Mouse (Mus musculus) large intestine, adult 2 months (tissue): Measurements from ENCODE around the gene Tprgl. TPM values are rescaled to one million over a fixed set of nuclear protein-coding genes. Genes with fewer than 3 reads are reported as not detected.

Experiments used
- DNase-seq: peaks from one replicate; pipeline ENCODE4 v3.0.0-alpha.2; 2012; ENCODE audit warnings: low read depth, low spot score
- WGBS: fragments of 180-500 bp; shearing (Covaris S2); methylation state at CpG from one replicate; pipeline ENCODE4 v1.1.7; 2018; 5-methylcytosine and 5-hydroxymethylcytosine counted together
- polyA plus RNA-seq: library from polyadenylated mRNA; depleted of rRNA; stranded (reverse); fragments of >200 nt; gene quantifications from 2 replicates; pipeline ENCODE4 v1.2.3, GENCODE M21; 2012; rRNA removed

Tprgl gene
- 87.7 and 92.5 TPM in 2 replicates for polyA plus RNA-seq

DNA sequence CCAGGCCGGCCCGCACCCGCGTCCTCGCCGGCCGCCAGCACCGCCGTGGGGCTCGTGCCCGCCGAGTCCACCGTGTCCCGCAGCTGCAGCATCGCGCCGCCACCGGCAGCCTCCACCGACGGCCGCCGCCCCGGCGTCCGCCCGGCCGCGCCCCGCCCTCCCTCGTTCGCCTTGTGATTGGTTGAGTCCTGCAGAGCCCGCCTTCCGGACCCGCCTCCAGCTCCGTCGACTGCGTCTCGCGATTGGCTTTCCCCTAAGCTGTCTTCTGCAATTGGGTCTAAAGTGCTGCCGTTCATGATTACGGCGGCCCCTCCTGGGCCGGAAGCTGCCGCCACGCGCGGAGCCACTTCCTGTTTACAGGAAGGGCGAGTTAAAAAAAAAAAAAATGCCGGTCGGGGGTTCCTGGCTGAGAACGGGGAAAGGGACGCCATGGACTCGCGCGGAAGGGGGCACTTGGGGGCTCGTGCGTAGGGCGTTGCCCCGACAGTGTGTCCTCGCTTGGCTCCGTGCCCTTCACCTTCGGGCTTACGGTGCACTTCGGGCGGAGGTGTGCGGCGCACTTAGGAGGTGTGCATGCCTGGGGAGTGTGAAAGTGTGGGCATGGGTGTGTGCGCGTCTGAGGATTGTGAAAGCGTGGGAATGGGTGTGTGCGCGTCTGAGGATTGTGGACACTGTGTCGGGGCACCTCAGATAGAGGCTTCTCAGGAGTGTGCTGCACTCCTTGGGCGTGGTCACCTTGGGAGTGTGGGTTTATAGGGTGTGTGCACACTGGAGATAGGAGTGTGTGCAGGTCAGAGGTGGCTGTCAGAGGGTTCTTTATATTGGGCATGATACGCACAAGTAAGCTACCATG, at the start of gene Tprgl:
Gene Tprgl, minus strand, starts transcription at position 129 of the 853 bp plus-strand sequence.
- peak; percentile 72 for DNase-seq
- under 1% methylated on average over 75 of the region's 75 CpGs for WGBS

DNA sequence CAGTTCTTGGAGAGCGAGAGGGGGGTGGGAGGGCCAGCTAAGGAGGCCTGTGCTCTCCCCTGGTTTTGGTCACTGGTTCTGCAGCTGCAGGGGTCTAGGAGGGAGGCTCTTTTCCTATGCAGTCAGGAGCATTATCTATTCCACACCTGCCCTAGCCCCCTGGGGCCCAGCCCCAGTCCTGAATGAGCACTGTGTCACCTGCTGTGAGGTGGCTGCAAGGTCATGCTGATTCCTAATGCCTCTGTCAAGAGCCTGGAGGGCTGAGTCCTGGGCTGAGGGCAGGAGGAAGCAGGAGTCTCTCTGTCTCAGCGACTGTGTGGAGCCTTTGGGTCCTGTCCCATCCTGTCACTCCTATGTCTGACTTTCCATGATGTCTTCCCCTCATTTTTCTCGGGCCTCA, 49.4 kb upstream of the Tprgl start:
- 34% methylated on average over 3 of the region's 3 CpGs for WGBS
- DNase-seq, result no peak

DNA sequence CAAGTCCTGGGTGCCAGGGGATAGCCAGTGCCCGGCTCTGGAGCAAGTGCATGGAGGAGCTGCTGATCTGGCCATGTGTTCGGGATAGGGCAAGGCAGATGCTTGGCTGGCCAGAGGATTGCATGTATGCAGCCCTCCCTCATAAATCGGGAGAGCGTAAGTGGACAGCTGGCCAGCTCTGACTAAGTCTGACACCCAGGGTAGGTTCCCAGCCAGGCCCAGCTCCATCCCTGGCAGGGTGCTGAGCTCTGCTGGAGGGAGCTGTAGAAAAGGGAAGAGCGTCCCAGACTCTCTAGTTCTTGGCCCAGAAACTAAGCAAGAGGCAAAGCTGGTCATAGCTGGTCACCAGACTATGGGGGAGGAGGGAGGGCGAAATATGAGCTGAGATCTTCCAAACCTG, 48.6 kb upstream of the Tprgl start:
- no peak for DNase-seq

DNA sequence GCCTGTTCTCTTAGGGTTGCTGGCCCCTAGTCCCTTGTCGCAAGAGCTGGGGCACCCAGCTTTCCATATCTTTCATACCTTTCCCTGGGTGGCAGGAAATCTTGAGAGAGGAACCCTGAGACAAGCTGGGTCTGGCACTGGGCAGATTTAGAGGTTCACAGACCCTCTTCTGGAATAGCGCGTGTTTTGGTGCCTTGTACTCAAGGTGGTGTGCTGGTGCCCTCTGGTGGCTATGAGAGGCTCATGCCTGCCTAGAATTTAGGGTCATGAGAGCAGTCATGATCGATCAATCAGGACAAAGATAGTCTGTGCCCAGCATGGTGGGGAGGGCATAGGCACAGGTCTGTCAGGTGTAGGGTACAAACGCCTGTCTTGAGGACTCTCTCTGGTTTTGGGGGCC, 46.8 kb upstream of the Tprgl start:
- WGBS, result 14% methylated on average over 5 of the region's 5 CpGs

More for the DNA sequence above, 48.6 kb upstream of the Tprgl start:
- WGBS, result 60% methylated on average over 6 of the region's 6 CpGs

DNA sequence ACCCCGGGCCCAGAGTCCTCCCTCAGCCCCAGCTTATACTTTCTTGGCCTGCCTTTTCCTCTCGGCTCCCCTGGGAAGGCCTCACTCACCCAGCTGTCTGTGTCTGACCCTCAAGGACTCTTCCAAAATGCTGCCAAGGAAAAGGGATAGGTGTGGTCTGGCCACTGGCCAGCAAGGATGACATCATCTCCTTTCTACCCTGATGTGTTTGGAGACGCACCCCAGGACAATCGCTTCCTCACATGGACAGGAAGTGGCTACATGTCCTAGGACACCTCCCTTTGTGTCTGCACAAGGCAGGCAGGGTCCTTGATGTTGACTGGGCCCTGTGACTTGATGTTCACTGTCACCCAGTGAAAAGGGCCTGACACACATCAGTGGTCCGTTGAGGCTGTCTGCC, 44.9 kb upstream of the Tprgl start:
- 25% methylated on average over 5 of the region's 5 CpGs for WGBS

More for the DNA sequence above, 46.8 kb upstream of the Tprgl start:
- DNase-seq, result peak; percentile 18

DNA sequence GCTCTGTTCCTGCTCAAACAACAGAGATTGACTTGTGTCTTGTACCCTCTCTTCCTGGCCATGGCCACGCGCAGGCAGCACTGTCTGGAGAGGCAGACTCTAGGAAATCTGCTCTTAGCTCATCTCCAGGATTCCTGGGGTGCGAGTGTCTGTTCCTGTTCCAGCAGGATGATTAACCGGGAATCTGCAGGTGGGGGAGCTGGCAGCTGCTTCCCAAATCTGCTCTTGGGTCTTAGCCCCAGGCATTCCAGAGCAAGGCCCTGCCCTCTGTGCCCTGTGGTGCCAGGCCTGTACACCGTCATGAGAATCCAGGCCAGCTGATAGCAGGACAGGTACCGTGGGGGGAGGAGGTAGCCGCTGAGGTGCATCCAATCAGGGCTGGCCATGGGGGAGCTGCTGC, 44.1 kb upstream of the Tprgl start:
- no peak for DNase-seq
- WGBS, result 72% methylated on average over 7 of the region's 7 CpGs

More for the DNA sequence above, 44.9 kb upstream of the Tprgl start:
- DNase-seq, result no peak

DNA sequence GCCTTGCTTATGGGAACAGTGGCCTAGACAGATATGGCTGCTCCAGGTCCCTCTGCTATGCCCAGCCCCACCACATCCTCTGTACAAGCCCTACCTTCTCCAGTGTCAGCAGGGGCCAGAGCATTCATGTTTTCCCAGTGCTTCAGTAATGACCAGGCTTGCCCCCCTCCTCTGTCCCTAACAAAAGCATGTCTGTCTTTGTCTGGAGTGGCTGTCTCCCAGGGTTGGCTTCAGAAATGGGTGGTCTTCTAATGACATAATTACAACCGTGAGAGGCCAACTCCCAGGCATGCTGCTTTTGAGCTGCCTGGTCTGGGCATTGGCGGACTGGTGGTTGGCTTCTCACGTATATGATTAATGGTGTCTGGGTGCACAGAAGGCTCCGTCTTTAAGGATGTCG, 41.0 kb upstream of the Tprgl start:
- WGBS, result 85% methylated on average over 5 of the region's 5 CpGs

DNA sequence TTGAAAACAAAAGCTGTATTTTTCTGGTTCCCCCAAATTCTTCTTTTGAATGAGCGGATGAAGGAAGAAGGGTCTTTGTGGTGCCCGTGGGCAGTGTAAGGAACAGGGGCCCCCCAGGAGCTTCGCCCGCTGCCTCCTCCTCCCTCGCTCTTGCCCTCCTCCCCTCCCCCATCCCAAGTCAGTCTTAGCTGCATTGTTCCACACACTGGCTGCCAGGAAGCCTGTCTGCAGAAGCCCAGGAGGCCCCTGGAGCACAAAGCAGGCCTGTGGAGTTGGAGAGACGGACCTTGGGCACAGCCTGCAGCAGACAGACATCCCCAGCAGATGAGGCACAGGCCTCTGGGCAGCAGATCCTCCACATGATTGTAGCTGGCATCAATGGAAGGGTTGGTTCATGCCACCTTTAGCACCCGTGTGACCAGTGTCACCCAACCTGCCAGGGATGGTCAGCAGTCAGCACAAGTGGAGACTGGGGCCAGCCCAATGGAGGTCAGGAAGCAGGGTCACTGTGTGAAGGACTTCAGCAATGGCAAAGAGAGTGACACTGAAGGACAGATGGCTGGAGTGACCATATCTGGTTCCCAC, 38.0 kb upstream of the Tprgl start:
- no peak for DNase-seq
- WGBS, result 73% methylated on average over 7 of the region's 7 CpGs

More for the DNA sequence above, 41.0 kb upstream of the Tprgl start:
- DNase-seq, result no peak

DNA sequence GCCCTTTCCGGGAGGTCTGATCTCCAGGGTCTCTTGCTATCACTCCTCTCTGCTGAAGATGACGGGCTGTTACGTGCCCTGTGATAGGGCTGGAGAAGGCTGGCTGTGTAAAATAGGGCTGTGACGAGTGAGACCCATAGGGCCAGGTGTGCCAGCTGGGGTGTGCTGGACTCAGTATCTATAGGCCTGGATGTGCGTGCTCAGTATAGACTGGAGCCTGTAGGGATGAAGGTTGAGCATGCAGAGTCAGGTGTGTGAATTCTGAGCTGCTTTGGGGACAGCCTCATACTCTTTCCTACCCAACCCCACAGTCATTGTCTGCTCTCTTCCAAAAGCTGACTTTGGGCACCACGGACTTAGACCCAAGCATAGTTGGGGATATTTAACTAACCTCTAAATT, 37.5 kb upstream of the Tprgl start:
- 77% methylated on average over 6 of the region's 6 CpGs for WGBS
- no peak for DNase-seq

DNA sequence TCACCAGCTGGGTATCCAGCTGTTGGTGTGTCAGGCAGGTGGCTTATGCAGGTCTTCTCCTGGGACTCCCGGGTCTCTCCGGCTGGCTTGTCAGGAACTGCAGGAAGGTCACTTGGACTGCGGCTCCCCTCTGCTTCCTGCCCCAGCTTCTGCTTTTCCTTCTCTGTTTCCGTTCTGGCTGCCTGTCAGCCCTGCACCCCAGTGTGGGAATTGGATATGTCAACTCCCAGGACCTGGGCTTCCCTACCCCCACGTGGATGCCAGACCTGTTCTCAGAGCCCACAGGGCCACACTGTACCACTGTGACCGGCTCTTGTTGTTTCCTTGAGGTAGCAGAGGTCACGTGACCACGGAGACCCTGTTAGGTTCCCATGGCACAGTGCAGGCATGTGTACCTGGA, 28.5 kb upstream of the Tprgl start:
- WGBS, result 66% methylated on average over 8 of the region's 8 CpGs
- DNase-seq, result no peak

DNA sequence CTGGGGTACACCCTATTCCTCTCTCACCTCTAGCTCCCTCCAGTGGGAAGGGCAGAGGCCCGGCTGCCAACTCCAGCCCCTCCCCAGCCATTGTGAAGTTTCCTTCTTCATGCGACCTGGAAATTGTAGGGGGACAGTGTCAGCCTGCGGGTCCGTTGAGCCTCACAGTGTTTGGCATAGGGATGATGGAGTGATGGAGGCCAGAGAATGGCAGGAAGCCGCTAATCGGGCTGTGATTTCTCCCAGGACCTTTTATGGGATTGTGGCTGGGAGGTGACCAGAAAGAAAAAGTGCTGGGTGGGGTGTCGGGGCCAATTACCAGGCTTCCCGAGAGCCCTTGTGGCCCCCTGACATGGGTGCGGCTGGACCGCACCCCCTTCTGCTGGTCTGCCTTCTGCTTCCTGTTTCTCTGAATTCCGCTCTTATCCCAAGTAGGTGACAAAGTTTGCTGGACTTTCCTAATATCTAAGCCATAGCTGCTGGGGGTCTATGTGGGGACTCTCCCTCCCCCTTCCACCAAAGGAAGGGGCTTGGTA, 25.6 kb upstream of the Tprgl start:
- DNase-seq, result no peak
- 24% methylated on average over 11 of the region's 11 CpGs for WGBS

DNA sequence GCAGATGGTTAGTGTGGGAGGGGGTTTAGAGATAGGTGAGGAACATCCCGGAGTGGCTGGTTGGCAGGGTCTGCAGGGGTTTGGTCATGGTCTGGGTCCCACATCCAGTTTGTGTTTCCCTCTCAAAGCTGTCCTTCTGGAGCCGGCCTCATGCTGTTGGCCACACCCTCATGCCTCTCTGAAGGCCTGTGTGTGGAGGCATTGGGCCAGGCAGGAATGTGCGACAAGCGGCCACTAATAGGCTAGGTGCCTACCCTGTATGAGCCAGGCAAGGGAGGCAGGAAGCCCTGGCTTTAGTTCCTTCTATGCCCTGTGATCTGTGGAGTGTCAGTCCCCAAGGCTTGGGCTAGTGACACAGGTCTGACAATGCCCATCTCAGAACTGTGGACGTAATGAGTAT, 24.5 kb upstream of the Tprgl start:
- 68% methylated on average over 5 of the region's 5 CpGs for WGBS
- DNase-seq, result no peak

DNA sequence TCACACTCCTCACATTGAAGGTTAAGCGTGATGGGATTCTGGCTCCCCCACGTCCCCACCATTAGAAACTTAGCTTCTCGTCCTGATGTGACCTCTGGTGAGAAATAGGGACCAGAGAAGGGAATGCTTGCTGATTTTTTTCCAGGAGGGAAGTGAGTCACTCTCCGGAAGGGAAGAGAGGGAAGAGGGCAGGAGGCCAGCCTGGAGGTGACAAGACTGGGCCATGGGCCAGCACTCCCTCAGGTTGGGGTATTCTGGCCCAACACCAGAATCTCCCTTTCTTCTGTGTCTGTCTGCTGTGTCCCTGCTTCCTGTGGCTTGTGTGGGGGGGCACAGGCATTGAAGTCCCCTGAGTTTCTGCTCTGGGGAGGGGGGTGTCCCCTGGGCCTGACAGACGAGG, 23.1 kb upstream of the Tprgl start:
- DNase-seq, result no peak
- WGBS, result 69% methylated on average over 5 of the region's 5 CpGs

DNA sequence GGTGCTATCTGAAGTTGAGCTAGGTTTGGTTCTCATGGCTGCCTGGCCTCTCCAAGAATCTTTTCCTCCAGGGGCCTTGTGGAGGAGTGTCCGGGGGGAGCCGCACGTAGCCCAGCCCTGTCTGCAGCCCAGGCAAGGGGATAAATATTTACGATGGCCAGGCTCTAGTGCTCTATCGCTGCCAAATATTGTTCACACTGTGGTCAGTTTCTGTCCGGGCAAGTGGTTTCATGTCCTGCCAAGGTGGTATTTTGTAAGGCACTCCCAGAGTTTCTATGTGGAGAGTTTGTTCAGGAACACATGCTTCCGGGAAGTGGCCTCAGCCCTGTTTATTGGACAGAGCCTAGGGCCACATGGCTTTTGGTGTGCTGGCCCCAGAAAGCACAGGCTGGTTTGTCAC, 20.5 kb upstream of the Tprgl start:
- no peak for DNase-seq
- WGBS, result 62% methylated on average over 7 of the region's 7 CpGs

DNA sequence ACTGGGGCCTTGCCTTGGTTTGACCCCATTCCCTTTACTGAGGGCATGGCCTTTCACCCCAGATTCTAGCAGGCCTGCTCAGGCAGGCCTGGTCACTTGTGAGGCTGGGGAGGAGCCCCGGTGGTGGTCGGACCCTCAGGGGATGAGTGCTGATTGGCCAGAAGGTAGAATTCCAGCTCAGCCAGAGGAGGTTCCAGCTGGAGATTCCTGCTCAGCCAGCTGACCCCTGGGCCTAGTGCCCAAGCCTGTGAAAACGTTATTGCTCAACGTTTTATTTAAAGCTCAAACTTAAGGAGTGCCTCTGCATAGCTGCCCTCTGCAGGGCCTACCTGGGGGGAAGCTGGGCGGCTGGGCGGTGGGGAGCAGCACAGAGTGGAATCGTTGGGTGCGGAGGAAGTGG, 16.8 kb upstream of the Tprgl start:
- 42% methylated on average over 8 of the region's 8 CpGs for WGBS
- DNase-seq, result no peak

DNA sequence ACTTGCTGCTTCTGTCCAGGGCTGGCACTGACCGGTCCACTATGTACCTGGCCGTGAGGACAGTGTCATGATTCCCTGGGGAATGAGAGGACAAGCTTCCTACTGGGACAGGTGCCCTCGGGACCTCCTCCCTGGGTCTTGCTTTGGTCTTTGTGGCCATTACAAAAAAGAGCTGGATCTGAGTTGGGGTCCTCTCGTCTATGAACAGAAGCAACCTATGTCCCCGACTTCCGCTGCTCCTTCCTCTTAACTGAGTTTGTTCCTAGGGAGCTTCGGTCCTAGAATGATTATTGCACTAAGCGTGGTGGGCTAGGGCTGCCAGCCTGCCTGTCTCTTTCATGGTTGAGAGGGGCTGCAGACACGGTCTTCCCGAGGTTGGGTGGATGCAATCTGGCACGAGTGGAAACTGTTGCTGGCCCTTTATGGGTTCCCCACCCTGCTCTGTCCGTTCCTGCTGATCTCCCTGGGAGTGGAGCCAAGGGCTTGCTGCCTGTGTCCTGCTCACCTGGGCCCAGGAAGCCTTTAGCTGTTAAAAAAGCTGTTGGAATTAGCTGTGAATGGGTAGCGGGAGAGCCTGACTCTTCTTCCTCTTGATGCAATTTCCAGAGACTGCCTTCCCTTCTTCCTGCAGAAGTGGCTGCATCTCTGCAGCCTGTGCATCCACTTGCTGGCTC, 11.6 kb upstream of the Tprgl start:
- 34% methylated on average over 13 of the region's 13 CpGs for WGBS
- DNase-seq, result no peak

DNA sequence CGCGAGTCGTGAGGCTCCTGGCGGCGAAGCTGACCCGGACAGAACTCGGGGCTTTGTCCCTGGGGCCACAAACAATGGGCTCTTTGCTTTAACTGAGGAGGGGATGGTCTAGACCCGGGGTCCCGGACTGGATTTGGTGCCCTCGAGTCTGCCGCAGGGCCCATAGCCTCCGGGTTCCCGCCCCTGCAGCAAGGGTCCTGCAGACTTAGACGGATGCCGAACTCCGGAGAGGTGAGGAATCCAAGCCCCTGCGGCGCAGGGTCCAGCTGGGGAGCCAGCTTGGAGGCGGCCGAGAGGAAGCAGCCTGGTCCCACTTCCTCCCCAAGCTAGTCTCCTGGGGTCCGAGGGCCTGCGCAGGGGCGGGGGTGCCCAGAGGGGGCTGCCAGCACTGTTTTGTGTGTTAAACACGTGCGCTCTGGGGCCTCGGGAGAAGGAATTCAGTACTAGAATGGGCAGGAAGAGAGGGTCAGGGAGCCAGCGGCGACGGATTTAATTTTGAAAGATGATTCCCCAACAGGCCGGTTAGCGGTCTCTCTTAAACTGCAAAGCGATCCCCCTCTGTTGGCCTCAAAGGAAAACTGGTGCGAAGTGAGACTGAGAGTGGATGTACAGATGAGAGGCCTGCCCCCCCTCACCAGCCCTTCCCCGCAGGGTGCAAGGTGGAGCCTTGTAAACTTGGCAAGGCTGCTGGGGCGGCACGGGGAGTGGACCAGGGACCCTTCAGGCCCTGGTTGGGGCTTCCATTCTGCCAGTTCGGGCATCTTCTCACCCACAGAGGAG, 10.9 kb upstream of the Tprgl start:
- WGBS, result 3% methylated on average over 37 of the region's 37 CpGs
- no peak for DNase-seq

DNA sequence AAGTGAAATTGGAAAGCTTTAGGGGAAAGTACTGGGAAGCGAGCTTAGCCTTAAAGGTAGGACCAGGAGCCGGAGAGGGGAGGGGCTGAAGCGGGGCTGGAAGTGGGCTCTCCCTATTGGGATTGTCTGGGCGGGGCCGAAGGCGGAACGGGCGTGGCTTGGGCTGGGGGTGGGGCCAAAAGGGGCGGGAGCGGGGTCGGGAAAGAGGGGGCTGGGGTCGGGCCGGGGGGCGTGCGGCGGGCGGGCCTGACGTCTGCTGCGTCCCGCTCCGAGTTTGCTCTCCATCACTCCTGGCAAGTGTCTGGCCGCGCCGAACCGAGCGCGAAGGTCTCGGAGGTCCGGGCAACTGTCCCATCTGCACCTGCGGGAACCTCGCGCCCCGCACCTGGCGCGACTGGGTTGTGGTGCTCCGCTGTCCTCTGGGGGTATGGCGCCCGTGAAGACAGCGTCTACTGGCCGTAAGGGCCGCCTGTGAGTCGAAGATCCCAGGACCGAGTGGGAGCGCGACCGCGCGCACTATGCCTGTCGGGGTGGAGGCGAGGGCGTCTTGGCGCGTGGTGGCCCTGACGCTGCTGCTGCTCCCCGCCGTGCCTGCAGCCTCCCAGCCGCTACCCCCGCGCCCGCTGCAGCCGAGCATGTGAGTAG, 10.2 kb upstream of the Tprgl start, which contains the start of gene Megf6:
Gene Megf6, plus strand, starts transcription at position 225 of the 645 bp plus-strand sequence.
- DNase-seq, result no peak
- under 1% methylated on average over 58 of the region's 61 CpGs for WGBS

DNA sequence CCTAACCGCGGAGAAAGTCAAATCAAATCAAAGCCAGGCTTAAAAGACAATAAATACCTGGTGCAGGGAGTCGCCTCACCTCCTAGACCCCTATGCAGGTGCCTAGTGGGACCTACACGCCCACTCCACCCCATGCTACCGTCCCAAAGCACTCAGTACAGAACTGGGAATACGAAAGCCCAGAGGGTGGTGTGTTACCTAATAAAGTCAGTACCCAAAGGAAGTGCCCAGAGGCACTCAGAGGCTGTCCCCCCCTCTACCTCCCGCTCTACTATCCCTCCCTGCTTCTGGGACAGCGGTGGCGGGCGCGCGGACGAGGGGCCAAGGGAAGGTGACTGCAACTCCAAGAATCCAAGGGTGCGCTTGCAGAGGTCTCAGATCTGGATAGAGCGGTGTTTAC, 9.6 kb upstream of the Tprgl start:
- DNase-seq, result no peak
- WGBS, result 2% methylated on average over 15 of the region's 15 CpGs
